In the genomic region with DNA sequence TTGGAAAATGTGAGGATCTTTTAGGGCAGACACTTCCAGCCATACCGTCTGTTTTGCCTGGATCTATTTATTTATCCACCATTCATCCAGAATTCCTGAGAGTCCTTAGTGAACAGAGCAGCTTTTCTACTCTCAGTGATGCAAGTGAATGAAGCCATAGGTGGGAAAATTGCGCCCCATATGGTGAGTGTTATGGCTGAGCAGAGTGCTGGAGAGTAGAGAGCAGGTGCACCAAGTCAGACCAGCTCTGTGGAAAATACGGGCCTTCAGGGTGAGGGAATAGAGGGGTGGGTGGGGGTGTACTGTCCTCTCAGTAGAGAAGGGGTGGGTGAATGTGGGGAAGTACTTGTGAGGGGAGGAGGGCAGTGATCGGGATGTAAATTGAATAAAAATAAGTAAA, we compare ENCODE assay signal across 23 mouse cellular contexts.
DNase-seq lines count a peak whose midpoint lies in the region; ATAC-seq lines count a peak whose summit lies in the region.
"Had no signal": no experiment of that assay in that cellular context is flagged by ENCODE, and none has a peak within 500 bp of the region (broad histone marks: within the 10 kb centered on the region; RNA-seq: fewer than 3 reads in every experiment).

No protein-coding gene starts in this region.

- ATAC-seq in forebrain, embryonic 13.5 days, result peak; percentile 72; the same call in 1 of the 2 replicates
- peak; percentile 78; the same call in 1 of the 2 replicates for ATAC-seq in forebrain, embryonic 15.5 days (replicated peaks)
- no peak for ATAC-seq in forebrain, embryonic 11.5 days (replicated peaks; ENCODE audit: low FRiP score)
- ATAC-seq in hindbrain, embryonic 16.5 days, result 0 out of 2 replicates have a peak, but pooled peaks have one; percentile 40
- ATAC-seq in hindbrain, embryonic 11.5 days (ENCODE audit: low FRiP score), result no peak
- ATAC-seq: activated CD4-positive, CD25-positive, alpha-beta regulatory T cell, adult 4 months; CD4-positive, CD25-positive, alpha-beta regulatory T cell, adult 4 months; Patski had no signal

- 0 out of 2 replicates have a peak, but pooled peaks cover 4% of the 10 kb centered on the region for H3K4me1 ChIP-seq in forebrain, embryonic 13.5 days
- no peaks in the 10 kb centered on the region for H3K4me1 ChIP-seq in forebrain, embryonic 10.5 days
- no peaks in the 10 kb centered on the region for H3K4me1 ChIP-seq in forebrain, embryonic 15.5 days
- H3K4me1 ChIP-seq in forebrain, embryonic 11.5 days (replicated peaks; ENCODE audit: control insufficient read depth, insufficient read depth, low read length), result no peaks in the 10 kb centered on the region
- H3K4me1 ChIP-seq in hindbrain, embryonic 16.5 days (ENCODE audit: control insufficient read depth, insufficient read depth, low read depth, low read length), result no peaks in the 10 kb centered on the region
- no peaks in the 10 kb centered on the region for H3K4me1 ChIP-seq in hindbrain, embryonic 11.5 days (replicated peaks; ENCODE audit: control insufficient read depth, insufficient read depth, low read length)
- H3K4me1 ChIP-seq: embryonic facial prominence, embryonic 10.5 days; embryonic facial prominence, embryonic 12.5 days had no signal

- no peak for DNase-seq in forebrain, embryonic 10.5 days (ENCODE audit: extremely low spot score, low spot score)
- no peak for DNase-seq in forebrain, embryonic 11.5 days (ENCODE audit: low spot score)
- no peak for DNase-seq in hindbrain, embryonic 11.5 days (ENCODE audit: low spot score)
- peak; percentile 2 for DNase-seq in retina, embryonic 14.5 days (ENCODE audit: low spot score)
- no peak for DNase-seq in retina, postnatal 1 day
- DNase-seq: adrenal gland, postnatal 10 days; adrenal gland, postnatal 25 days; B cell, adult 2 months; cerebellum, adult 11-12 months; cerebellum, adult 2 months; cerebellum, adult 9-10 months; cerebellum, postnatal 10 days; cerebellum, postnatal 25 days had no signal

- no peaks in the 10 kb centered on the region for H3K27me3 ChIP-seq in forebrain, embryonic 13.5 days
- no peaks in the 10 kb centered on the region for H3K27me3 ChIP-seq in forebrain, embryonic 10.5 days (ENCODE audit: poor library complexity, severe bottlenecking)
- H3K27me3 ChIP-seq in forebrain, embryonic 15.5 days, result no peaks in the 10 kb centered on the region
- H3K27me3 ChIP-seq in forebrain, embryonic 11.5 days (ENCODE audit: control insufficient read depth, insufficient read depth, low read length), result no peaks in the 10 kb centered on the region
- no peaks in the 10 kb centered on the region for H3K27me3 ChIP-seq in hindbrain, embryonic 16.5 days (replicated peaks; ENCODE audit: control insufficient read depth, insufficient read depth, low read length)
- no peaks in the 10 kb centered on the region for H3K27me3 ChIP-seq in hindbrain, embryonic 11.5 days (ENCODE audit: control insufficient read depth, insufficient read depth, low read length)
- H3K27me3 ChIP-seq: CH12.LX; embryonic facial prominence, embryonic 12.5 days had no signal

- no peak overlapping the region for H3K27ac ChIP-seq in forebrain, embryonic 13.5 days
- H3K27ac ChIP-seq in forebrain, embryonic 10.5 days, result no peak overlapping the region
- H3K27ac ChIP-seq in forebrain, embryonic 15.5 days (replicated peaks), result no peak overlapping the region; the same call in 1 of the 2 replicates
- no peak overlapping the region for H3K27ac ChIP-seq in forebrain, embryonic 11.5 days (ENCODE audit: low read depth, low read length)
- no peak overlapping the region for H3K27ac ChIP-seq in hindbrain, embryonic 16.5 days (ENCODE audit: low read depth, low read length)
- H3K27ac ChIP-seq in hindbrain, embryonic 11.5 days (ENCODE audit: low read depth, low read length), result no peak overlapping the region
- H3K27ac ChIP-seq: embryonic facial prominence, embryonic 10.5 days; embryonic facial prominence, embryonic 12.5 days had no signal

- WGBS in forebrain, embryonic 13.5 days, result 60% methylated on average over 4 of the region's 4 CpGs
- WGBS in forebrain, embryonic 10.5 days, result 79% methylated on average over 4 of the region's 4 CpGs
- WGBS in forebrain, embryonic 15.5 days, result 52% methylated on average over 4 of the region's 4 CpGs
- WGBS in forebrain, embryonic 11.5 days, result 63% methylated on average over 4 of the region's 4 CpGs
- WGBS in hindbrain, embryonic 16.5 days, result 68% methylated on average over 4 of the region's 4 CpGs
- WGBS in hindbrain, embryonic 11.5 days, result 79% methylated on average over 4 of the region's 4 CpGs

- no peak overlapping the region for H3K4me2 ChIP-seq in forebrain, embryonic 13.5 days
- no peak overlapping the region for H3K4me2 ChIP-seq in forebrain, embryonic 15.5 days (replicated peaks)
- no peak overlapping the region for H3K4me2 ChIP-seq in forebrain, embryonic 11.5 days (ENCODE audit: low read depth, low read length, severe bottlenecking)
- no peak overlapping the region for H3K4me2 ChIP-seq in hindbrain, embryonic 16.5 days (ENCODE audit: low read length)
- no peak overlapping the region for H3K4me2 ChIP-seq in hindbrain, embryonic 11.5 days (replicated peaks; ENCODE audit: low read depth, low read length)
- H3K4me2 ChIP-seq: embryonic facial prominence, embryonic 12.5 days had no signal

- H3K36me3 ChIP-seq in forebrain, embryonic 13.5 days (ENCODE audit: poor library complexity, severe bottlenecking), result no peaks in the 10 kb centered on the region
- H3K36me3 ChIP-seq in forebrain, embryonic 10.5 days (replicated peaks), result no peaks in the 10 kb centered on the region
- no peaks in the 10 kb centered on the region for H3K36me3 ChIP-seq in forebrain, embryonic 15.5 days
- H3K36me3 ChIP-seq in forebrain, embryonic 11.5 days (ENCODE audit: control insufficient read depth, insufficient read depth, low read length), result no peaks in the 10 kb centered on the region
- H3K36me3 ChIP-seq in hindbrain, embryonic 16.5 days (ENCODE audit: control insufficient read depth, insufficient read depth, low read length), result no peaks in the 10 kb centered on the region
- no peaks in the 10 kb centered on the region for H3K36me3 ChIP-seq in hindbrain, embryonic 11.5 days (ENCODE audit: control insufficient read depth, insufficient read depth, low read length)
- H3K36me3 ChIP-seq: embryonic facial prominence, embryonic 10.5 days; embryonic facial prominence, embryonic 12.5 days; G1E had no signal

- H3K9ac ChIP-seq in forebrain, embryonic 13.5 days, result no peak overlapping the region
- H3K9ac ChIP-seq in forebrain, embryonic 15.5 days (replicated peaks), result no peak overlapping the region
- H3K9ac ChIP-seq in forebrain, embryonic 11.5 days (ENCODE audit: low read length), result no peak overlapping the region
- H3K9ac ChIP-seq in hindbrain, embryonic 16.5 days (ENCODE audit: low read depth, low read length), result no peak overlapping the region
- H3K9ac ChIP-seq in hindbrain, embryonic 11.5 days (ENCODE audit: low read depth, low read length), result no peak overlapping the region
- H3K9ac ChIP-seq: embryonic facial prominence, embryonic 12.5 days had no signal

- H3K4me3 ChIP-seq in forebrain, embryonic 13.5 days, result no peak overlapping the region
- H3K4me3 ChIP-seq in forebrain, embryonic 10.5 days, result no peak overlapping the region
- no peak overlapping the region for H3K4me3 ChIP-seq in forebrain, embryonic 15.5 days
- H3K4me3 ChIP-seq in forebrain, embryonic 11.5 days (ENCODE audit: low read depth, low read length), result no peak overlapping the region
- H3K4me3 ChIP-seq in hindbrain, embryonic 16.5 days (ENCODE audit: low read length), result no peak overlapping the region
- H3K4me3 ChIP-seq in hindbrain, embryonic 11.5 days (ENCODE audit: low read depth, low read length), result no peak overlapping the region
- H3K4me3 ChIP-seq: embryonic facial prominence, embryonic 10.5 days; embryonic facial prominence, embryonic 12.5 days had no signal

- no peaks in the 10 kb centered on the region for H3K9me3 ChIP-seq in forebrain, embryonic 13.5 days (replicated peaks)
- no peaks in the 10 kb centered on the region for H3K9me3 ChIP-seq in forebrain, embryonic 10.5 days
- no peaks in the 10 kb centered on the region for H3K9me3 ChIP-seq in forebrain, embryonic 15.5 days
- H3K9me3 ChIP-seq in forebrain, embryonic 11.5 days (ENCODE audit: control insufficient read depth, low read length), result no peaks in the 10 kb centered on the region
- no peaks in the 10 kb centered on the region for H3K9me3 ChIP-seq in hindbrain, embryonic 16.5 days (ENCODE audit: control insufficient read depth, low read length)
- H3K9me3 ChIP-seq in hindbrain, embryonic 11.5 days (ENCODE audit: control insufficient read depth, low read length), result no peaks in the 10 kb centered on the region
- H3K9me3 ChIP-seq: embryonic facial prominence, embryonic 10.5 days; embryonic facial prominence, embryonic 12.5 days; G1E had no signal

Comparison
In these comparisons a context has a peak if more than half of its experiments do, and no peak if none do; other contexts are left out.
1. ATAC-seq: peak in forebrain, embryonic 13.5 days (single experiment), forebrain, embryonic 15.5 days (single experiment) and hindbrain, embryonic 16.5 days (single experiment); none in forebrain, embryonic 11.5 days (single experiment) and hindbrain, embryonic 11.5 days (single experiment).